In genomic region chr12:10878791-10879190, GRCm38 (mm10) we compare ENCODE assay signal across 17 mouse cellular contexts.
"Had no signal": no experiment of that assay in that cellular context is flagged by ENCODE, and none has a peak within 500 bp of the region (broad histone marks: within the 10 kb centered on the region; RNA-seq: fewer than 3 reads in every experiment).

No protein-coding gene starts in this region.

- DNase-seq: cerebellum, adult 8-10 months; cerebellum, adult 9-10 months; cerebellum, adult 9-11 months; cerebellum, postnatal 10 days; cerebellum, postnatal 14 days; cerebellum, postnatal 25 days; cerebellum, postnatal 36 days; embryo, embryonic 11 days; forebrain, postnatal 0 days; gastrocnemius, adult 2 months; gastrocnemius, postnatal 10 days; gastrocnemius, postnatal 14 days; gastrocnemius, postnatal 25 days; gastrocnemius, postnatal 36 days; heart, adult 11 months; heart, adult 18-20 months; heart, adult 2 months had no signal
